Mouse (Mus musculus) left cerebral cortex, postnatal 25 days (tissue): ENCODE measurements around the gene Col25a1. TPM values are rescaled to one million over a fixed set of nuclear protein-coding genes. Genes with fewer than 3 reads are reported as not detected.

Source experiments
- DNase-seq, 2 experiments: peaks; one replicate each; pipeline ENCODE4 v3.0.0; 2022; ENCODE audit warnings: low spot score in 2 of 2, mixed read lengths in 1 of 2
- intact Hi-C: fragments of 180-260 bp; cut with DNase I; formaldehyde crosslinking; loops from one replicate; pipeline ENCODE4 v1.15.1; 2025
- total RNA-seq, 2 experiments: library from RNA; stranded (reverse); gene quantifications; 2 replicates each; pipeline ENCODE4 v1.2.3; 2021

The Col25a1 gene
- total RNA-seq, 2 experiments from 2014 or later: 43.5 to 48.5 TPM

GRCm38 (mm10) chr3:130607924-130608323 is 476.6 kb downstream of the Col25a1 start:
- intact Hi-C loops: loop anchor here (1.0 kb wide), 1 partner anchor 81 kb away; no protein-coding TSS in a partner anchor
- peak in 1 of 2 experiments; percentile 19 for DNase-seq

DNA sequence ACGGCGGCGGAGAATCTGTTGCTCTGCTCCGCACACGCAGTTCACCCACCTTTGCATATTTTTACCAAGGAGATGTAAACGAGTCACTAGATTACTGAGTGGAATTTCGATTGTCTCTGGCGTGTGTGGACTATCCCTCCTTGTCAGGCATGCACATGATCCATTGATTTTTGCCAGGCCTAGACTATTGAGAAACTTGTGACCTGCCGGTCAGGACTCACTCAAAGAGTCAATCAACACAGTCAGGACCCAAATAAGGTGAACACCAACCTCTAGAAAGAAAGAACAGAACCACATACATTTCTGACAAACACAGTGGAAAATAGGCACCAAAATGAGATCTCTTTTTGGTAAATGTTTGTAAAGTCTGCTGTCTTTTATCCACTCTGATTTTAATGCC is 483.1 kb downstream of the Col25a1 start:
- DNase-seq: no peak
- intact Hi-C loops: no loop called here

- no peak for DNase-seq
- intact Hi-C loops: no loop called here
These were observed 484.3 kb downstream of the Col25a1 start for GRCm38 (mm10) chr3:130615625-130616024.

DNA sequence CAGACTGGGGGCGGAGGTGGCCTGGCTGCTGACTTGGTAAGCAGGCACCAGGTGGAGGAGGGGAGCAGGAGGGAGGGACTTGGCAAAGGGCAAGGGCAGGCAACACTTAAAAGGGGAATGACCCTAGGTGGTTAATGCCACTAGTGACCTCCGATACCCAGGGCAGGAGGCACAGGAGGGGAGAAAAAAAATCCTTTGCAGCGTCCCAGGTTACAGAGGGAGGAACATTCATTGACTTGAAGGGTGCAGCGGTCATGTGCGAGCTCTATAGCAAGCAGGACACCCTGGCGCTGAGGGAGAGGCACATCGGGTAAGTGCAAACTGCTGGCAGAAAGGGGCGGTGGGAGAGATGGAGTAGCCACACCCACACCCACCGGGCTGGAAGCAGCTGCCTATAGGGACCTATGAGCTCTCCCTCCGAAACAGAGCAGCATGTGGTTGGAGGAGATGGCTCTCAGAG is 486.2 kb downstream of the Col25a1 start, which contains the start of gene Etnppl:
Gene Etnppl, plus strand, starts transcription at position 10 of the 460 bp plus-strand sequence.
- intact Hi-C loops: no loop called here
- no peak for DNase-seq

DNA sequence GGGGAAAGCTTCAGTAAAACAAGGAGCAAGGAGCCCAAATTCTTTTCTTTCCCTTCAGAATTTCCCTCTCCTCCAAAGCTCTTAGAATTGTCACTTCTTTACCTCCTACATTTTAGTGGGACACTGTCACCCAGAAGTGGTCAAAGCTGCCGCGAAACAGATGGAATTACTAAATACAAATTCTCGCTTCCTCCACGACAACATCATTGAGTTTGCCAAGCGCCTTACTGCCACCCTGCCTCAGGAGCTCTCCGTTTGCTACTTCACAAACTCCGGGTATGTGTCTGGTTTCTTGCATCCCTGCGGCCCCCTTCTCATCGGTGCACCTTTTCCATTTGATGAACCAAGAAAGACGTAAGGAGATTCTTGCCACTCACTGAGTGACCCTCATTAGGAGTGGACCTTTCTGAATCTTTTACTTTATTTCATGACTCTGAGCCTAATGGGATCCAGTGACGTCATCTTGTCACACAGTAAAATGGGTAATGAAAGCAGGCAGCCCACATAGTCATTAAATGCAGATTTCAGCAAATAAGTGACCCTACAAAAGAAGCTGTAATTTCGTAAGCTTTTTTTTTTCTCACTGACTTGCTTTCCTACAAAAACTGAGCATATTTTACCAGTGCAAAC is 489.3 kb downstream of the Col25a1 start:
- peak in 1 of 2 experiments; percentile 69 for DNase-seq
- intact Hi-C loops: no loop called here

GRCm38 (mm10) chr3:130628358-130628757 is 497.1 kb downstream of the Col25a1 start:
- DNase-seq: no peak
- intact Hi-C loops: no loop called here

- intact Hi-C loops: no loop called here
- DNase-seq: peak in 1 of 2 experiments; percentile 27
These were observed 502.6 kb downstream of the Col25a1 start for GRCm38 (mm10) chr3:130633859-130634258.

GRCm38 (mm10) chr3:130646110-130646810 is 515.0 kb downstream of the Col25a1 start:
- intact Hi-C loops: no loop called here
- no peak for DNase-seq

Other genes starting within 250 kb of the Col25a1 start
- 1 to 10 TPM; 6.0 to 9.7 TPM for gene Casp6, start 230.1 kb upstream of the Col25a1 start, total RNA-seq
- 1 to 10 TPM in 1 of 2 experiments, under 1 TPM in 1; 0.99 to 1.9 TPM for gene Mcub, start 161.3 kb upstream of the Col25a1 start, total RNA-seq
- gene Sec24b, start 69.9 kb upstream of the Col25a1 start, total RNA-seq: 10 to 100 TPM; 51.2 to 58.7 TPM